Mouse (Mus musculus) embryonic facial prominence, embryonic 10.5 days (tissue): Measurements from ENCODE around the gene Olah. TPM values are rescaled to one million over a fixed set of nuclear protein-coding genes. Genes with fewer than 3 reads are reported as not detected.
A peak's percentile ranks its signal among the peaks of the same experiment; 100 is the strongest.
"Not testable (repeated sequence)": the region's sequence is repeated elsewhere in the genome, so short reads cannot be mapped to it uniquely, and the experiment has no call there.

Experiments
- DNase-seq: peaks from one replicate; pipeline ENCODE4 v3.0.0-alpha.2; 2017; ENCODE audit warnings: low spot score
- H3K27ac ChIP-seq: fragments of 300-500 bp; sonication (generic); replicated peaks from 2 replicates; pipeline ENCODE4 v1.5.1; 2016; ENCODE audit warnings: mild to moderate bottlenecking
- H3K27me3 ChIP-seq: fragments of 300-500 bp; sonication (generic); replicated peaks from 2 replicates; pipeline ENCODE4 v1.6.1; 2016; ENCODE audit warnings: low read depth, mild to moderate bottlenecking; ENCODE audit not compliant: poor library complexity, severe bottlenecking
- H3K36me3 ChIP-seq: fragments of 300-500 bp; sonication (generic); replicated peaks from 2 replicates; pipeline ENCODE4 v1.6.1; 2016; ENCODE audit warnings: mild to moderate bottlenecking, moderate library complexity
- H3K4me1 ChIP-seq: fragments of 300-500 bp; sonication (generic); 2 replicates; pipeline ENCODE4 v1.6.1; 2016
- H3K4me3 ChIP-seq: fragments of 300-500 bp; sonication (generic); 2 replicates; pipeline ENCODE4 v1.5.1; 2016; ENCODE audit warnings: mild to moderate bottlenecking, moderate library complexity
- H3K9me3 ChIP-seq: fragments of 300-500 bp; sonication (generic); 2 replicates; pipeline ENCODE4 v1.6.1; 2016; ENCODE audit warnings: mild to moderate bottlenecking
- WGBS: fragments of 180-500 bp; shearing (Covaris S2); methylation state at CpG from one replicate; pipeline ENCODE4 v1.1.7; 2016; 5-methylcytosine and 5-hydroxymethylcytosine counted together
- polyA plus RNA-seq: library from polyadenylated mRNA; unstranded; fragments of >200 nt; fragmentation: Nextera tagmentation; extraction: Ambion mirVana; gene quantifications from 2 replicates; pipeline ENCODE4 v1.2.1, GENCODE M21; 2016

Gene Olah
- polyA plus RNA-seq = not detected in 2 replicates

- not testable (repeated sequence) for H3K4me3 ChIP-seq, H3K36me3 ChIP-seq, H3K27me3 ChIP-seq, H3K9me3 ChIP-seq, H3K27ac ChIP-seq, DNase-seq, H3K4me1 ChIP-seq
- 65% methylated on average over 10 of the region's 10 CpGs for WGBS
These were observed at the start of gene Olah for GRCm38 (mm10) chr2:3397110-3397509. Olah (minus strand) TSS chr2:3397210.

DNA sequence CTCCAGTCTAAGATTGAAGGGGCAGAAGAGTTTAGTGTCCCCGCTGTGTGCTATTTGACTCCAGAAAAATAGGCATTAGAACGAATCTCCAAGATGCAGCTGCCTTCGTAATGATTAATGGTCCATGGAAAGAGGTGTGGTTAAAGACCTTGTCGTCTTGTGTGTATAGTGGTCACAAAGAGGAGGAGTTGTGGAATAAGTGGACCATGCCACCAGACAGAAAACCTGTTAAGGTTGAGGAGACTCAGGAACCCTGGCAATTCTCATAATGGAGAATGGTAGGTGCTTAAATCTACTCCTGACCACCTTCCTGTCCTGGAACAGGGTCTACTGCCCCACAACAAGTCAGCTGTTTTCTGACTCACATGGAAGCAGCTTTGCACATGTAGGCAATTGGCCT is 49.0 kb upstream of the Olah start:
- H3K4me1 ChIP-seq = no peaks in the 10 kb centered on the region
- WGBS = 95% methylated on average over 4 of the region's 4 CpGs

GRCm38 (mm10) chr2:3444206-3444605 is 47.2 kb upstream of the Olah start:
- 86% methylated on average over 7 of the region's 7 CpGs for WGBS

More for the DNA sequence above, 49.0 kb upstream of the Olah start:
- no peaks in the 10 kb centered on the region for H3K9me3 ChIP-seq
- H3K36me3 ChIP-seq = peaks cover 25% of the 10 kb centered on the region
- no peak overlapping the region for H3K4me3 ChIP-seq
- no peaks in the 10 kb centered on the region for H3K27me3 ChIP-seq
- H3K27ac ChIP-seq = no peak overlapping the region
- no peak for DNase-seq

DNA sequence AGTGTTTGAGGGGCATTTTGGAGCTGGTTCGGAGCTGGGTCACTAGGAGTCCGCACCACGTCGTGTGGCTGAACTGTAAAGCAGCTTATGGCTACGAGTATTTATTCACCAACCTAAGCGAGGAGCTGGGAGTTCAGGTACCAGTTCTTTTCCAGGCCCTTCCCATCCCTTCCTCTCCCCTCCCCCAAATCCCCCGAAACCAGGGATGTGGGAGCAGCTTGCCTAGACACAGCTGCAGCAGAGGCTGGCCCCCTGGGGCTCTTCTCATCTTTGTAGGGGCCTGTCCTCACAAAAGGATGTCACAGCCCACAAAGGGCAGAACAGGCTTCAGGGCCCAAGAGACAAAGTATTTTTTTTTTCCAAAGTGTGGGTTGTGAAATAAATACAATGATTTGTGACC is 40.9 kb upstream of the Olah start:
- Histone ChIP-seq H3K27ac (no peak overlapping the region), H3K27me3 (no peaks in the 10 kb centered on the region), H3K9me3 (no peaks in the 10 kb centered on the region), H3K36me3 (no peaks in the 10 kb centered on the region), H3K4me3 (no peak overlapping the region), H3K4me1 (no peaks in the 10 kb centered on the region)
- 32% methylated on average over 7 of the region's 7 CpGs for WGBS
- no peak for DNase-seq

More at GRCm38 (mm10) chr2:3444206-3444605, 47.2 kb upstream of the Olah start:
- DNase-seq = no peak
- no peaks in the 10 kb centered on the region for H3K27me3 ChIP-seq
- H3K4me3 ChIP-seq = no peak overlapping the region
- peaks cover 11% of the 10 kb centered on the region for H3K36me3 ChIP-seq
- no peaks in the 10 kb centered on the region for H3K4me1 ChIP-seq
- no peak overlapping the region for H3K27ac ChIP-seq
- no peaks in the 10 kb centered on the region for H3K9me3 ChIP-seq

GRCm38 (mm10) chr2:3435369-3436061 is 38.5 kb upstream of the Olah start:
- H3K36me3 ChIP-seq = no peaks in the 10 kb centered on the region; the same call in 1 of the 2 replicates
- 88% methylated on average over 6 of the region's 6 CpGs for WGBS
- no peaks in the 10 kb centered on the region for H3K9me3 ChIP-seq
- H3K27ac ChIP-seq = no peak overlapping the region
- DNase-seq = no peak
- no peaks in the 10 kb centered on the region for H3K27me3 ChIP-seq
- no peaks in the 10 kb centered on the region for H3K4me1 ChIP-seq
- no peak overlapping the region for H3K4me3 ChIP-seq

DNA sequence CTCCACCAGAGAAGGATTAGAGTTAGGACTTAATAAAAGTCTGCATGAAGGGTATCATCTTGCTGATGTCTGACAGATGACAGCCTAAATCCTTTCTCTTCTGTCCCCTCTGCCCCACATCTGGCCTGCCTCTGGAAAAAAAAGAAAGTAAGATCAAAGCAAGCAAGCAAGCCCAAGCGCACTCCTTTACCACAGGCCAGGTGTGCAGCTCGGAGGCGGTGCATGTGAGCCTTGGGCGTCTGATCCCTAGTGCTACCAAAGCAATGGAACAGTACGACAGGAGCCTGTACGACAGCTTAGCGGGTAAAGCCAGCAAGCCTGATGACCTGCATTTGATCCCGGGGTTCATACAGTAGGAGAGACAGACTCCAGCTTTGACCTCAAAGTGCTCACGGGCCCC is 33.9 kb upstream of the Olah start:
- Histone ChIP-seq H3K9me3 (no peaks in the 10 kb centered on the region), H3K36me3 (no peaks in the 10 kb centered on the region; the same call in 1 of the 2 replicates), H3K27ac (no peak overlapping the region), H3K27me3 (no peaks in the 10 kb centered on the region), H3K4me1 (no peaks in the 10 kb centered on the region), H3K4me3 (no peak overlapping the region)
- 85% methylated on average over 9 of the region's 9 CpGs for WGBS
- peak; percentile 16 for DNase-seq

DNA sequence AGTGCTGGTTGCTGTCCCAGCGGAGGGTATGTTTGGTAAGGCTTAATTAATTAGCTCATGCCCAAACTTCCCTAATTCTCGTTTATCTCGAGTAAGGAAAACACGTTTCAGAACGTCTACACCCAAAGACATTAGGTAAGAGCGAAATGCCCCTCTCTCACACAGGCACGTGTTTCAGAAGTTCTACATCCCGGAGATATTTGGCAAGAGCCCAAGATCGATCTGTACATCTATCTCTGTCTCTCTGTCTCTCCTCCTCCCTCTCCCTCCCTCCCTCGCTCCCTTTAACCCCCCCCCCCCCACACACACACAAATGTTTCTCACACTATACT is 27.5 kb upstream of the Olah start:
- WGBS = 14% methylated on average over 9 of the region's 10 CpGs
- H3K27ac ChIP-seq = 0 out of 2 replicates have a peak overlapping the region, but pooled peaks have one; percentile 37

DNA sequence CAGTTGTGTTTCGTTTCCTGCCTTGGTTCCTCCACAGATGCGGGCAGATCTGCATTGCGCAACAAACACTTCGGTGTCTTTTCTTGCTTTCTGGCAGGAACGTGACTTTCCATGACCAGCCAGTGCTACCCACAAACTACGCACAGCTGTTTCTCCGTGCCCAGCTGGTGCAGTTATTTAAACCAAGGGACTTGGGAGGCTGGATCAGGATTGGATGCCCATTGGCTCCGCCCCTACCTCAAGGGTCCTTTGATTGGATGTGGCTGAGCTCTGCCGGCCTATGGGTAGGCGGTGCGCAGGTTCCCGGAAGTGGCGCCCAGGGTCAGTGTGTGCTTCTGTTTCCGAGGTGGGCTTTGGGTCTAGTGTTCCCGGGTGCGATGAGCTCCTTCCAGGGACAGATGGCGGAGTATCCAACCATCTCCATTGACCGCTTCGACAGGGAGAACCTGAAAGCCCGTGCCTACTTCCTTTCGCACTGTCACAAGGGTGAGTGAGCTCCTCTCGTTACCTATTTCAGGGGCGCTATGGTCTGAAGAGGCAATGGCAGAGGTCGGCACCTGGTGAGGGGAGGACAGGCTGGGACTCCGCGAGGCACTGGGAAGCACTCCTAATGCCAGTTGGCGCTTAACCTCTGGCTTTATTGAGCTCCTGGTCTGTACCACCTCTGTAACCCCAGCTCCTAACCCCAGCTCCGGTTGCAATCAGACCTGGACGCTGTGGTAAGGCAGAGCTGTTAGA is 27.0 kb upstream of the Olah start, which contains the start of gene Dclre1c:
Gene Dclre1c (plus strand): TSS at position 291 of the 738 bp plus-strand sequence.
- no peaks in the 10 kb centered on the region for H3K9me3 ChIP-seq
- H3K27me3 ChIP-seq = no peaks in the 10 kb centered on the region; the same call in 1 of the 2 replicates
- peak within 1 kb of the TSS; percentile 79 for H3K4me3 ChIP-seq
- DNase-seq = peak; percentile 92
- WGBS = 2% methylated on average over 29 of the region's 29 CpGs
- no peaks in the 10 kb centered on the region for H3K36me3 ChIP-seq
- H3K27ac ChIP-seq = peak within 1 kb of the TSS; percentile 37
- peaks cover 18% of the 10 kb centered on the region for H3K4me1 ChIP-seq

More for the DNA sequence above, 27.5 kb upstream of the Olah start:
- H3K4me3 ChIP-seq = peak overlapping the region; percentile 79
- no peak for DNase-seq
- no peaks in the 10 kb centered on the region; the same call in 1 of the 2 replicates for H3K27me3 ChIP-seq
- H3K4me1 ChIP-seq = peaks cover 17% of the 10 kb centered on the region
- no peaks in the 10 kb centered on the region for H3K9me3 ChIP-seq
- H3K36me3 ChIP-seq = no peaks in the 10 kb centered on the region

DNA sequence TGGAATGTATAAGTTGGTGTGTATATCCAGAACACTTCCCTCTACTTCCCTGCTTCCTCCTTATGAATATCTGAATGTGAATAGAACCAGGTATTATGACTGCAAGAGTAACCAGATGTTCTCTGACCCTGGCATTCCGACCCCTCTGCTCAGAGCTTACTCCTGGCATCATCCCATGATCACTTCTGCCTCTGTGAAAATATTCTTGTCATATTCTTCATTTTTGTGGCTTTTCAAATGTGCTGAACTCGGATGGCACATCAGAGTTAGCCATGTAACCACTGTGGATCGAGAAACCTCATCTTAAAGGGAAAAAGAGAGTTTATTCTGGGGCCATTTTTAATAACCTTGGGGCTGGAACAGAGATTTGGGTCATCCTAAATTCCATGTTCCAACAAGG is 25.5 kb upstream of the Olah start, which contains the start of gene Meig1:
Gene Meig1 (minus strand): TSS at position 101 of the 400 bp plus-strand sequence.
- H3K27ac ChIP-seq = no peak within 1 kb of the TSS
- H3K36me3 ChIP-seq = no peaks in the 10 kb centered on the region
- peak within 1 kb of the TSS; percentile 79 for H3K4me3 ChIP-seq
- no peaks in the 10 kb centered on the region for H3K9me3 ChIP-seq
- peaks cover 14% of the 10 kb centered on the region for H3K27me3 ChIP-seq
- peaks cover 21% of the 10 kb centered on the region for H3K4me1 ChIP-seq
- DNase-seq = no peak
- WGBS = 73% methylated on average over 3 of the region's 3 CpGs

GRCm38 (mm10) chr2:3420157-3420556 is 23.1 kb upstream of the Olah start:
- Histone ChIP-seq H3K9me3 (no peaks in the 10 kb centered on the region), H3K27ac (no peak overlapping the region), H3K4me3 (no peak overlapping the region), H3K27me3 (peaks cover 29% of the 10 kb centered on the region), H3K4me1 (peaks cover 21% of the 10 kb centered on the region), H3K36me3 (no peaks in the 10 kb centered on the region)
- DNase-seq = no peak
- 57% methylated on average over 4 of the region's 4 CpGs for WGBS

DNA sequence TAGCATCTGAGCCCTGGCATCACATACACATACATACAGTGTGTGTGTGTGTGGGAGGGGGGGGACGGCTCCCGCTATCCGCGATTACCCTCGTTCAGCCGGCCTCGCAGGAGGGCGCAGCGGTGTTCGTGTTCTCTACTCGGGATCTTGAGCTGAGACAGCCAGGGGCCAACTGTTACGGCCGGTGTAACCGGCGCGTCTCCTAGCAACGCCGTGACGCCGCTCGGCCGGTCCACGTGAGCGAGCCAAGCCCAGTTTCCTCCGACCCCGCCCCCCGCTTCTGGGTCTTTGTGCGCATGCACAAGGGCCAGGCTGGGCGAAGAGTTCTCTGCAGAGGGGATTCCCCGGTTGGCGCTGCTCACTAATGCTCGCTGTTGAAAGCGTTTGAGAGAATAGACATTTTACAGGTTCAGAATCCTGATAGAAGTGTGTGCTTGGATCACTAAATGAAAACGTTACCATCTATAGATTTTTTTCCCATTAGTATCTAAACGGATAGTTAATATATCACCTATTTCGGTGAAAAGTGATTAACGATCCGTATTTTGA is 21.9 kb upstream of the Olah start:
- Histone ChIP-seq H3K4me1 (peaks cover 13% of the 10 kb centered on the region; the same call in 1 of the 2 replicates), H3K27ac (0 out of 2 replicates have a peak overlapping the region, but pooled peaks have one; percentile 14), H3K4me3 (peak overlapping the region; percentile 63), H3K27me3 (peaks cover 29% of the 10 kb centered on the region), H3K36me3 (no peaks in the 10 kb centered on the region), H3K9me3 (no peaks in the 10 kb centered on the region)
- peak; percentile 97 for DNase-seq
- WGBS = 2% methylated on average over 38 of the region's 38 CpGs

- H3K4me1 ChIP-seq = peaks cover 6% of the 10 kb centered on the region; the same call in 1 of the 2 replicates
- no peak overlapping the region for H3K4me3 ChIP-seq
- no peak overlapping the region for H3K27ac ChIP-seq
- DNase-seq = no peak
- peaks cover 29% of the 10 kb centered on the region for H3K27me3 ChIP-seq
- no peaks in the 10 kb centered on the region for H3K36me3 ChIP-seq
- WGBS = 44% methylated on average over 1 of the region's 1 CpGs
- H3K9me3 ChIP-seq = no peaks in the 10 kb centered on the region
These were observed 18.7 kb upstream of the Olah start for GRCm38 (mm10) chr2:3415676-3416075.
